Mouse (Mus musculus) myocyte (in vitro differentiated cells): Measurements from ENCODE around the gene Cerk. TPM values are rescaled to one million over a fixed set of nuclear protein-coding genes. Genes with fewer than 3 reads are reported as not detected.
"Not testable (repeated sequence)": the region's sequence is repeated elsewhere in the genome, so short reads cannot be mapped to it uniquely, and the experiment has no call there.

Source experiments
- H3K27me3 ChIP-seq: one replicate; pipeline ENCODE4 v1.6.1; 2011; ENCODE audit not compliant: control insufficient read depth, insufficient read depth, insufficient read length
- H3K36me3 ChIP-seq: one replicate; pipeline ENCODE4 v1.6.1; 2011; ENCODE audit not compliant: control insufficient read depth, insufficient read depth
- H3K4me2 ChIP-seq: one replicate; pipeline ENCODE4 v1.6.1; 2011; ENCODE audit warnings: low read depth, control low read depth
- H3K4me3 ChIP-seq: one replicate; pipeline ENCODE4 v1.5.1; 2011; ENCODE audit warnings: mild to moderate bottlenecking, control low read depth, moderate library complexity
- H3K79me2 ChIP-seq: one replicate; pipeline ENCODE4 v1.6.1; 2011; ENCODE audit not compliant: control insufficient read depth, insufficient read depth
- H3ac ChIP-seq: one replicate; pipeline ENCODE4 v1.6.1; 2011; ENCODE audit not compliant: control insufficient read depth, insufficient read length
- CEBPB ChIP-seq: IDR thresholded peaks from 2 replicates; pipeline ENCODE4 v1.6.1; 2011; ENCODE audit warnings: mild to moderate bottlenecking, moderate library complexity; ENCODE audit not compliant: poor library complexity, insufficient read depth, severe bottlenecking
- E2F4 ChIP-seq: IDR thresholded peaks from one replicate; pipeline ENCODE4 v1.6.1; 2011; ENCODE audit warnings: mild to moderate bottlenecking, control low read depth, moderate library complexity; ENCODE audit not compliant: insufficient read depth
- MAX ChIP-seq: IDR thresholded peaks from one replicate; pipeline ENCODE4 v1.6.1; 2011; ENCODE audit warnings: low read depth, mild to moderate bottlenecking, control low read depth
- MYOD1 ChIP-seq, 3 experiments: IDR thresholded peaks; one replicate each; pipeline ENCODE4 v1.6.1; 2011; ENCODE audit warnings: control low read depth in 2 of 3, low read depth in 2 of 3, mild to moderate bottlenecking in 2 of 3, moderate library complexity in 1 of 3; ENCODE audit not compliant: insufficient read length in 2 of 3, control insufficient read depth in 1 of 3
- MYOG ChIP-seq, 3 experiments: IDR thresholded peaks; one replicate each; pipeline ENCODE4 v1.6.1; 2011; ENCODE audit warnings: control low read depth in 2 of 3, low read depth in 2 of 3, mild to moderate bottlenecking in 2 of 3; ENCODE audit not compliant: insufficient read length in 2 of 3, control insufficient read depth in 1 of 3, insufficient read depth in 1 of 3
- POLR2A ChIP-seq: IDR thresholded peaks from one replicate; pipeline ENCODE4 v1.6.1; 2011; ENCODE audit warnings: low read depth, mild to moderate bottlenecking, control low read depth, moderate library complexity; ENCODE audit not compliant: insufficient read length
- POLR2AphosphoS2 ChIP-seq: IDR thresholded peaks from one replicate; pipeline ENCODE4 v1.6.1; 2011; ENCODE audit warnings: low read depth, control low read depth; ENCODE audit not compliant: insufficient read length
- REST ChIP-seq: IDR thresholded peaks from one replicate; pipeline ENCODE4 v1.6.1; 2011; ENCODE audit warnings: mild to moderate bottlenecking, control low read depth, moderate library complexity; ENCODE audit not compliant: insufficient read depth, insufficient read length
- SRF ChIP-seq: IDR thresholded peaks from one replicate; pipeline ENCODE4 v1.6.1; 2011; ENCODE audit warnings: low read depth; ENCODE audit not compliant: control insufficient read depth, insufficient read length
- TCF12 ChIP-seq: IDR thresholded peaks from one replicate; pipeline ENCODE4 v1.6.1; 2011; ENCODE audit warnings: mild to moderate bottlenecking, control low read depth; ENCODE audit not compliant: poor library complexity, insufficient read depth, severe bottlenecking
- TCF3 ChIP-seq: IDR thresholded peaks from one replicate; pipeline ENCODE4 v1.6.1; 2011; ENCODE audit warnings: low read depth, control low read depth; ENCODE audit not compliant: insufficient read length
- USF1 ChIP-seq: IDR thresholded peaks from one replicate; pipeline ENCODE4 v1.6.1; 2011; ENCODE audit warnings: low read depth, mild to moderate bottlenecking, control low read depth, moderate library complexity
- polyA plus RNA-seq: library from polyadenylated mRNA; unstranded; fragments of >200 nt; fragmentation: generic; extraction: Trizol; gene quantifications from one replicate; pipeline ENCODE4 v1.2.1, GENCODE M21; 2012; ENCODE audit warnings: missing spikeins

Cerk gene
- polyA plus RNA-seq, 1 experiment, result 13.8 TPM

GRCm38 (mm10) chr15:86199482-86199881 is 13.5 kb upstream of the Cerk start:
- Histone ChIP-seq H3K79me2 (no peaks in the 10 kb centered on the region), H3ac (no peak overlapping the region), H3K4me2 (no peak overlapping the region), H3K4me3 (no peak overlapping the region), H3K27me3 (no peaks in the 10 kb centered on the region), H3K36me3 (no peaks in the 10 kb centered on the region)
- TF ChIP-seq CEBPB, result no peak

GRCm38 (mm10) chr15:86199052-86199451 is 13.1 kb upstream of the Cerk start:
- Histone ChIP-seq H3K4me3 (no peak overlapping the region), H3K4me2 (no peak overlapping the region), H3K27me3 (no peaks in the 10 kb centered on the region), H3K79me2 (no peaks in the 10 kb centered on the region), H3K36me3 (no peaks in the 10 kb centered on the region), H3ac (no peak overlapping the region)
- TF ChIP-seq USF1 (no peak), E2F4 (no peak), MAX (no peak), CEBPB (no peak), POLR2A (no peak), POLR2AphosphoS2 (no peak), TCF12 (no peak), SRF (no peak), REST (no peak), TCF3 (no peak), MYOG (IDR thresholded peaks at IDR 0.05; ENCODE audit: control insufficient read depth in 1 of 3, insufficient read depth in 1 of 3, insufficient read length in 2 of 3, low read depth in 2 of 3) (no peak), MYOD1 (IDR thresholded peaks at IDR 0.05; ENCODE audit: control insufficient read depth in 1 of 3, insufficient read length in 2 of 3, low read depth in 2 of 3) (no peak)

DNA sequence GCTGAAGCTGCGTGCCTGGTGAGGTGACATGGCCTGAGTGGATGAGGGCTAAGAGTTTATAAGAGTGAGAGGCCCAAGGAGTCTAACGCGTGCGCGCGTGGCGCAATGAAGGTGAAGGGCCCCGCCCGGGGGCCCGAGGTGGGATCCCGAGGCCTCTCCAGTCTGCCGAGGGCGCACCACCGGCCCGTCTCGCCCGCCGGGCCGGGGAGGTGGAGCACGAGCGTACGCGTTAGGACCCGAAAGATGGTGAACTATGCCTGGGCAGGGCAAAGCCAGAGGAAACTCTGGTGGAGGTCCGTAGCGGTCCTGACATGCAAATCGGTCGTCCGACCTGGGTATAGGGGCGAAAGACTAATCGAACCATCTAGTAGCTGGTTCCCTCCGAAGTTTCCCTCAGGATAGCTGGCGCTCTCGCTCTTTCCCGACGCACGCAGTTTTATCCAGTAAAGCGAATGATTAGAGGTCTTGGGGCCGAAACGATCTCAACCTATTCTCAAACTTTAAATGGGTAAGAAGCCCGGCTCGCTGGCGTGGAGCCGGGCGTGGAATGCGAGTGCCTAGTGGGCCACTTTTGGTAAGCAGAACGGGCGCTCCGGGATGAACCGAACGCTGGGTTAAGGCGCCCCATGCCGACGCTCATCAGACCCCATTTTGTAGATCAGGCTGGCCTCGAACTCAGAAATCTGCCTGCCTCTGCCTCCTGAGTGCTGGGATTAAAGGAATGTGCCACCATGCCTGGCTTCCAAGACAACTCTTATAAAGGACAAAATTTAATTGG is 8.9 kb upstream of the Cerk start:
- H3K36me3 ChIP-seq, H3ac ChIP-seq, H3K4me3 ChIP-seq, H3K4me2 ChIP-seq, H3K79me2 ChIP-seq, H3K27me3 ChIP-seq: not testable (repeated sequence)

GRCm38 (mm10) chr15:86191933-86192332 is 6.0 kb upstream of the Cerk start:
- Histone ChIP-seq H3K4me2 (no peak overlapping the region), H3K27me3 (no peaks in the 10 kb centered on the region), H3ac (no peak overlapping the region), H3K36me3 (no peaks in the 10 kb centered on the region), H3K79me2 (no peaks in the 10 kb centered on the region), H3K4me3 (no peak overlapping the region)
- TF ChIP-seq E2F4, result no peak

GRCm38 (mm10) chr15:86191505-86191904 is 5.6 kb upstream of the Cerk start:
- H3K27me3 ChIP-seq, result no peaks in the 10 kb centered on the region
- H3K4me2 ChIP-seq, result no peak overlapping the region
- no peak overlapping the region for H3ac ChIP-seq
- H3K79me2 ChIP-seq, result no peaks in the 10 kb centered on the region
- no peak for TF ChIP-seq TCF12
- no peak for TF ChIP-seq REST
- TF ChIP-seq MYOG (IDR thresholded peaks at IDR 0.05; ENCODE audit: control insufficient read depth in 1 of 3, insufficient read depth in 1 of 3, insufficient read length in 2 of 3, low read depth in 2 of 3), result no peak
- no peak for TF ChIP-seq USF1
- TF ChIP-seq SRF, result no peak
- TF ChIP-seq POLR2A, result no peak
- TF ChIP-seq E2F4, result no peak
- no peak for TF ChIP-seq MYOD1 (IDR thresholded peaks at IDR 0.05; ENCODE audit: control insufficient read depth in 1 of 3, insufficient read length in 2 of 3, low read depth in 2 of 3)
- TF ChIP-seq CEBPB, result no peak
- no peak for TF ChIP-seq POLR2AphosphoS2
- TF ChIP-seq TCF3, result no peak
- no peaks in the 10 kb centered on the region for H3K36me3 ChIP-seq
- H3K4me3 ChIP-seq, result no peak overlapping the region

DNA sequence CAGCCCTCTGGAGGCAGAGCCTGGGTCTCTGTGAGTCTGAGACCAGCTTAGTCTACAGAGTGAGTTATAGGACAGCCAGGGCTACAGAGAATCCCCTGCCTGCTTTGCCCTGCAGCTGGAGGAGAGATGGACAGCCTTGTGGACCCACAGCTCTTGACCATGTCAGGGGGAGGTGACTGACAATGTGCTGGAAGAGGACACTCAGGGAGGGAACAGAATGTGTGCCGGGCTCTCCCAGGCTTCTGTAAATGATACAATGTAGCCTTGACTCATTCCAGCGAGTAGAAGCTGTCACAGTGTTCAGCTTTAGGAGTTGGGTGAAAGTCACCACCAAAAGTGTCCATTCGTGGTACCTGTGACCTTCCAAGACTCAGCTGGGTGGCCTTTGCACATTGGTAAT is 4.4 kb upstream of the Cerk start:
- TF ChIP-seq MAX, result no peak
- TF ChIP-seq POLR2AphosphoS2, result no peak
- no peak for TF ChIP-seq REST
- no peak for TF ChIP-seq MYOG (IDR thresholded peaks at IDR 0.05; ENCODE audit: control insufficient read depth in 1 of 3, insufficient read depth in 1 of 3, insufficient read length in 2 of 3, low read depth in 2 of 3)
- TF ChIP-seq SRF, result no peak
- no peak for TF ChIP-seq MYOD1 (IDR thresholded peaks at IDR 0.05; ENCODE audit: control insufficient read depth in 1 of 3, insufficient read length in 2 of 3, low read depth in 2 of 3)
- Histone ChIP-seq H3ac (no peak overlapping the region), H3K4me2 (no peak overlapping the region), H3K36me3 (no peaks in the 10 kb centered on the region), H3K27me3 (no peaks in the 10 kb centered on the region), H3K4me3 (no peak overlapping the region), H3K79me2 (no peaks in the 10 kb centered on the region)
